Mouse (Mus musculus): Measurements from ENCODE around the gene Gm20896. TPM values are rescaled to one million over a fixed set of nuclear protein-coding genes. Genes with fewer than 3 reads are reported as not detected.

The Gm20896 gene
- total RNA-seq (2023): not detected

GRCm38 (mm10) chrY:35921426-35921825, at the start of gene Gm20896:
Gm20896 (minus strand) TSS chrY:35921526.

